Mouse (Mus musculus) lung, adult 2 months (tissue): ENCODE data around the gene Gm49345.

Experiments
- CTCF ChIP-seq: fragments of 200-500 bp; IDR thresholded peaks from 2 replicates; pipeline ENCODE4 v1.5.1; 2011; ENCODE audit warnings: mild to moderate bottlenecking, low read length, control low read depth; ENCODE audit not compliant: insufficient read depth
- POLR2A ChIP-seq: fragments of 200-500 bp; IDR thresholded peaks from 2 replicates; pipeline ENCODE4 v1.6.1; 2011; ENCODE audit warnings: low read depth, mild to moderate bottlenecking, control low read depth, low read length, borderline replicate concordance; ENCODE audit errors: extremely low read depth

DNA sequence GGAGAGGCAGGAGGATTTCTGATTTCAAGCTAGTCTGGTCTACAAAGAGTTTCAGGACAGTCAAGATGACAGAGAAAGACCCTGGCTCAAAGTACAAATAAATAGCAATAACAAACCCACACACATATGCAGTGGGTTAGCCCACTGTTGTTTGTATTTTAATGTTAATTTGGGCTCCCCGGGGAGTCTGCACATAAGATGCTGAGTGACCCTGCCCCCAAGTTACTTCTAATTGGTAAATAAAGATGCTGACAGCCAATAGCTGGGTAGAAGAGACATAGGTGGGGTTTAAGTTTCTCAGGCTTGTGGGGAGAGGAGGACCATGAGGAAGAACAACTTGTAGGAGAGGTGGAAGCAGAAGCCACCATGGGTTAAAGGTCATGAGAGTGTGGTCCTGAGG is 91.6 kb downstream of the Gm49345 start:
- TF ChIP-seq CTCF = no peak
- TF ChIP-seq POLR2A = no peak
